Mouse (Mus musculus): ENCODE results near the gene Eif4enif1.

The Eif4enif1 gene

DNA sequence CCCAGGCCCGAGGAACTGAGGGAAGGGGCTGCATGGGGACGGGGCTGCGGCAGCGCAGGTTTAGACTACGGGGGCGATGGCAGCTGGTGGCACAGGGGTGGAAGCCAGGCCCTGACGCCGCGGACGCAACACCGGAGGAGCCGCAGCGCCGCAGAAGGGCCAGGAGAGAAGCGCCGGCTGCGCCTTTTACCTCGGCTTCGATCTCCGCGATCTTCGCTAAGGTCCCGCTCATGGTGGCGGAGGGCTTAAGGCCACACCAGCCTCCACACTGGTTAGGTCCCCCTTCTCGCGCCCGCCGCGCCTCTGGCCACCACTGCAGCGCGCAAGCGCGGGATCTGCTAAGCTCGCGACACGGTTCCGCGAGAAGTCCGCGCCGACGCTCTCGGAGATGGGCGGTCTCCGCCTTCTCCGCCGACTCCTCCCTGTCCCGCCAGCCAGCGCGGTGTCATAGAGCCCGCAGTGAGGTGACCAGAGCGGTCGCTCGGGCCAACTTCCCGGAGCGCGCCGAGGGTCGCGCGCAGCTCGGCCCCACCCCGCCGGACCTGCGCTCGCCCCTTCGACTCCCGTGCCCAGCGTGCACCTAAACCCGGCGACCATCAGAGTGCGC, 64.0 kb downstream of the Eif4enif1 start, which contains the start of gene Drg1:
TSS of gene Drg1 (minus strand) at position 337 of the 607 bp plus-strand sequence.
- peak; percentile 91 for DNase-seq (ENCODE audit: low read depth, low spot score)

GRCm38 (mm10) chr11:3267133-3267532, 64.9 kb downstream of the Eif4enif1 start:
- no peak for DNase-seq (ENCODE audit: low read depth, low spot score)

GRCm38 (mm10) chr11:3269241-3269640, 67.0 kb downstream of the Eif4enif1 start:
- no peak for DNase-seq (ENCODE audit: low read depth, low spot score)

- DNase-seq (ENCODE audit: low read depth, low spot score) = no peak
Measured at GRCm38 (mm10) chr11:3278351-3278750, 76.2 kb downstream of the Eif4enif1 start.

DNA sequence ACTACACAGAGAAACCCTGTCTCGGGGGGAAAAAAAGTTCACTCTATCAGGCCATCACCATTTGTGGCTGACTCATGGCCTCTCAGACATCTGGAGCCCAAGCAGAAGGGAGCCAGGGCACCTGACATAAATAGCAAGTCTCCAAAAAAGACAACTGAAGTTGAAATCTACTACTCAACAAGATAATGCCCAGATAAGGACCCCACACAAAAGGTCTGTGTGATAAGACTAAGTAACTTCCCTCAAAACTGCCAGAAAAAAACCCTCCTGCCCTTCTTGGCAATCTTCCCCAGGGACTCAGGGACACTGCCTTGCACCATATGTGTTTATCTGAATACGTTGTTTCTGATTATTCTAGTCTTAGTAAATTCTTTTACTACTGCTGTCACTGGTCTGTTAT, 77.5 kb downstream of the Eif4enif1 start:
- DNase-seq (ENCODE audit: low read depth, low spot score) = no peak

DNA sequence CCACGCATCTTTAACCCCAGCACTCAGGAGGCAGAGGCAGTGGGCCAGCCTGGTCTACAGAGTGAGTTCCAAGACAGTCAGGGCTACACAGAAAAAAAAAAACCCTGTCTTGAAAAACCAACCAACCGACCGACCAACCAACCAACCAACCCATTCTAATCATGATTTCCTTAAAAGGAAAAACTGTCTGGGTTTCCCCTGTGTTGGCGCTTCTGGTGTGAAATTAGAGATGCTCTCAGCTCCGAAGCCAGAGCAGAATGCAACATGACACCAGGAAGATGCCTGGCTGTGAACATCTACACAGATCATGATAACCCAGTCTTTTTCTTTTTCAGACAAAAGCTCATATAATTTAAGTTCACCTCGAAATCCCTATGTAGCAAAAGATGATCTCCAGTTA, 80.7 kb downstream of the Eif4enif1 start:
- no peak for DNase-seq (ENCODE audit: low read depth, low spot score)

DNA sequence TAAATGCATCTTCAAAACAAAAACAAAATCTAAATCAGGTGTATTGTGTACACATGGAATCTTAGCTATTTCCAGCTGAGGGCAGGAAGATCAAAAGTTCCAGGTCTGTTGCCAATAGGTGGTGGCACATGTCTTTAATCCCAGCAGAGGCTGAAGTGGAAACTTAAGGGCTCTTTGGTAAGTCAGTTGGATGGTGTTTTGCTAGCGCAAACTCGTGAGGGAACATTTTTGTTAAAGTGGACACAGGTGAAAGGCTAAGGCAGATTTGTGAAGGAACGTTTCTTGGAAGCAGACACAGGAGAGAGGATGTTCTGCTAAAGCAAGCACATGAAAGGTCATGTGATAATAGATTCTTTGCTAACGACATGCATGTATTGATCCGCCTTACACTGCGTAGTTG, 81.5 kb downstream of the Eif4enif1 start:
- no peak for DNase-seq (ENCODE audit: low read depth, low spot score)

GRCm38 (mm10) chr11:3285940-3286339, 83.7 kb downstream of the Eif4enif1 start:
- no peak for DNase-seq (ENCODE audit: low read depth, low spot score)

GRCm38 (mm10) chr11:3287131-3287530, 84.9 kb downstream of the Eif4enif1 start:
- DNase-seq (ENCODE audit: low read depth, low spot score) = no peak

DNA sequence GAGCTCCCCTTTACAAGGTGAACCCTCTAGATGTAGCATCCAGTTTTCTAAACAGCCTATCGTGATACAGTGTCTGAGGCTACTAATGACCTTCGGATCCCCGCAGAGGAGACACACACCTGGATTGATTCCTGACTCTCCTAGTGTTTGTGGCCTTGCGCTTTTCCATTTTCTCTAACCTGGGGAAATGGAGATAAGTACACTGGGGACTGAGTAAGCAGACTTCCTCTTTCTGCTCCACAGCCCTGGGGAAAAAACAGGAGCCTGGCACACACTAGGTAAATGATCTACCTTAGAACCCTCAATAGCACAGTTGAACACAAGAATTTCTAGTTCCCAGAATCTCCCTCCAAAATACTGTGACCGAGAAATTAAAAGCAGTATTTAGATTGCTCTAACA, 85.7 kb downstream of the Eif4enif1 start:
- no peak for DNase-seq (ENCODE audit: low read depth, low spot score)

- DNase-seq (ENCODE audit: low read depth, low spot score) = no peak
Measured at GRCm38 (mm10) chr11:3288521-3289301, 86.5 kb downstream of the Eif4enif1 start, which contains the start of gene Patz1. Gene Patz1, plus strand, starts transcription at chr11:3288874.

DNA sequence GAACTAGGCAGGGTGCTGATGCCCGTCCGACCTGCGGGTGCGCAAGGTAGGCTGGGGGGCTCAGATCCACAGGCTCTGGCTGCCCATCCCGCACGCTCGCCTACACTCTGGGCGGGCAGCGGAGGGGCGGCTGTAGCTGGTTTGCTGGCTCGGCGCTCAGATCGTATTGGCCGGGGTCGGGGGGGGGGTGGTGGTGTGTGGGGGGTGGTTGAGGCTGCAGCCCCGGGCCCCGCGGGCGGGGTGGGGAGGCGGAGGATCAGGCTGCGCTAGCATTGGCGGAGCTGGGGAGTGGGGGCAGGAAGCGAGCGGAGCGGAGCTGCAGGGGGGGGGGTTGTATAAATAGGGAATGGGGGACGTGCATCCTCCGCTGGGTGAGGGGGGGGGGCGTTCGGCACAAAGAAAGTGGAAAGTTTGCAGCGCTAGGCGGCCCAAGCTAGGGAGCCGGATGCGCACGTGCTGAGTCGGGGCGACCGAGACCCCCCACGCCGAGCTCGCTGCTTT, 87.2 kb downstream of the Eif4enif1 start:
- DNase-seq (ENCODE audit: low read depth, low spot score) = peak; percentile 83

DNA sequence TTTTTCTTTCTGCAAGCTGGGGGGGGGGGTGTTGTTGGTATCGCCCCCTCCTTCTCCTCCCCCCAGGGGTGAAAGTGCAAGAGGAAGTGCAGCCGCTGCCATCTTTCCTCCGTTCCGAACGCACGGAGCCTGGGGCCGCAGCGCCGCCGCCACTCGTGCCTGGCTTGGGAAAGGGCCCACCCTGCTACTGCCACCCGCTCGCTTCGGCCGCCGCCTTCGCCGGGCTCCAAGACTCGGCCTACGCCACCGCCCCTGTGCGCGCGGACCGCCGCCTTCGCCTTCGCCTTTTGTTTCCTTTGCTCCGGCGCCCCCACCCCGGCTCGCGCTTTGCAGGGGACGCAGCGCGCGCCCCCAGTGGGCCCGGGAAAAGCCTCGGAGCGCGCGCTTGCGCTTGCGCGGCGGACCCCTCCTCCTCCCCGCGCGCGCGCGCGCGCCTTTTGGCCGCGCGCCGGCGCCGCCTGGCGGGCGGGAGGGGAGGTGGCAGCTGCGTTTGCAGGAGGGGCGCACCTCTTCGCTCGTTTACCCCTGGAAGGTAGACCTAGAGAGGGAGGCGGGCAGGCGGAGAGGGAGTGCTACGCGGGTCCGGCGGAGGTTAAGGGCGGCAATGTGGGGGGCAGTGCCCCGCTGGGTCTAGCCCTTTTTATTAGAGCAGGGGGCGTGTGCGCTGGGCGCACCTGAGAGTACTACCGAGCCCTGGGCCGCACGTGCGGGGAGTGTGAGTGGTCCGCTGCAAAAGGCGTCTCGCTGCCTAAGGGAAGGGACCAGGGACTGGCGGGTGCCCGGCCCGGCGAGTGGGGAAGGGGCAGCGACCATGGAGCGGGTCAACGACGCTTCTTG, 87.8 kb downstream of the Eif4enif1 start:
- peak; percentile 88 for DNase-seq (ENCODE audit: low read depth, low spot score)

- DNase-seq (ENCODE audit: low read depth, low spot score) = no peak
Measured at GRCm38 (mm10) chr11:3290640-3291310, 88.6 kb downstream of the Eif4enif1 start.

DNA sequence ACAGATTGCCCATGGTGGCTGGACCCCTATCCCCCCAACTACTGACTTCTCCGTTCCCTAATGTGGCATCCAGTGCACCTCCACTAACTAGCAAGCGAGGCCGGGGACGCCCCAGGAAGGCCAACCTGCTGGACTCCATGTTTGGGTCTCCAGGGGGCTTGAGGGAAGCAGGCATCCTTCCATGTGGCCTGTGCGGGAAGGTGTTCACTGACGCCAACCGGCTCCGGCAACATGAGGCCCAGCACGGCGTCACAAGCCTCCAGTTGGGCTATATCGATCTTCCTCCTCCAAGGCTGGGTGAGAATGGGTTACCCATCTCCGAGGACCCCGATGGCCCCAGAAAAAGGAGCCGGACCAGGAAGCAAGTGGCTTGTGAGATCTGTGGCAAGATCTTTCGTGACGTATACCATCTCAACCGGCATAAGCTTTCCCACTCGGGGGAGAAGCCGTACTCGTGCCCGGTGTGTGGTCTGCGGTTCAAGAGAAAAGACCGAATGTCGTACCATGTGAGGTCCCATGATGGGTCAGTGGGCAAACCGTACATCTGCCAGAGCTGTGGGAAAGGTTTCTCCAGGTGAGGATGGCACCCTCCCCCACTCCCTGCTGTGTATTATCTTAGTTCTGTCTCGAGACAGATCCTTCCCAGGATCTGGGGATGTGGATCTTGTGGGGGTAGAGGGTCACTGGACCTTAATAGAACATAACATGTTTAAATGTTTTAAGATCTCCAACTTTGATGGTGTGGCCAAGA, 89.3 kb downstream of the Eif4enif1 start:
- DNase-seq (ENCODE audit: low read depth, low spot score) = no peak

- no peak for DNase-seq (ENCODE audit: low read depth, low spot score)
Measured at GRCm38 (mm10) chr11:3292062-3292421, 89.8 kb downstream of the Eif4enif1 start.

DNA sequence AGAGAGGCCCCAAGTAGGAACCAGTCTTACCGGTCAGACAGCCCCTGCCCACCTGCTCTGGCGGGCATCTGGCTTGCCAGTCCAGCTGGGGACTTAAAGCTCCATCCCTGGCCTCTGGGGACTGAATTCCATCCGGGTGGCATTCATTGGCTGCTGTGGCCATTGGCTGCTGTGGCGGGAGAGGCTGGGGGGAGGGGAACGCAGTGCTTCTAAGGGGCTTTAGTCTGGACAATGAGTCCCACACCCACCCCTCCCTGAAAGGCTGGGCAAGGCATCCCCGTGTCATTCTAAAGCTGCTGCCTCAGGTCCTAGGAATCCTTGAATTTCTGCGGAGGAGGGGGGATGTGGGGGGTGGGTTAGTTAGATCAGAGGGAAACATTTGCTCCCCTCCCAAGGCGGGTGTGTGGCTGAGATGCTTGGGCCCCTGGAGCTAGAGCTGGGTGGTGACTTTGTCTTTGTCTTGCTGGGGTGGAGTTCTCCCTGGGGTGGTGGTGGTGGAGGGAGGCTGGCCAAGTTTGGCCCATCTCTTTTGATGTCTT, 90.6 kb downstream of the Eif4enif1 start:
- DNase-seq (ENCODE audit: low read depth, low spot score) = no peak

- DNase-seq (ENCODE audit: low read depth, low spot score) = no peak
Measured at GRCm38 (mm10) chr11:3293361-3293760, 91.2 kb downstream of the Eif4enif1 start.
